ENCODE assay signal across 9 mouse cellular contexts in the genomic region with DNA sequence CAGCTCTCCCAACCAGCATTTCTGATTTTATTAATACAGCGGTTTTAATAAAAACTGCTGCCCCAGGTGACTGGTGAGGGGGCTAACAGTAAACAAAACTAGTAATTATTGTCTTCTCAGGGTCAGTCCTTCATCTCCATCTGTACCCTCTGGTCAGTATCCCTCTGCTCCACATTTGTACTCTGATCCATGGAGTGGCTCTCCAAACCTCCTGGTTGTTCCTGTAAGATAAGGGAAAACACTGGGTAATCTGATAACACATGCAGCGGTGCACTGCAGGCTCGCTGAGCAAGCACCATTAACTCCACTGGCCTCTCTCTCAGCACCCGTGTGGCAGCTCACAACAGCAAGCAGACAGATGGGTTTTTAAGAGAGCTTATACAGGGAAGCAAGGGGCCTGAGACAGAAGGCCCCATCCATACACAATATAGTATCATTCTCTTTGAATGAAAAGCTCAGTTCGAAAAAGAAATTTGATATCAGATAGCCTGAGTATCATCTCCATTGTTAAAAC. TPM values are rescaled to one million over a fixed set of nuclear protein-coding genes. Genes with fewer than 3 reads are reported as not detected.
DNase-seq lines count a peak whose midpoint lies in the region; ATAC-seq and TF ChIP-seq lines count a peak whose summit lies in the region.
"Had no signal": no experiment of that assay in that cellular context is flagged by ENCODE, and none has a peak within 500 bp of the region (broad histone marks: within the 10 kb centered on the region; RNA-seq: fewer than 3 reads in every experiment).

No protein-coding gene starts in this region.

- H3K9me3 ChIP-seq in kidney, postnatal 0 days (replicated peaks; ENCODE audit: low read length) = no peaks in the 10 kb centered on the region
- no peaks in the 10 kb centered on the region for H3K9me3 ChIP-seq in forebrain, embryonic 15.5 days
- H3K9me3 ChIP-seq in intestine, embryonic 15.5 days = no peaks in the 10 kb centered on the region
- no peaks in the 10 kb centered on the region for H3K9me3 ChIP-seq in stomach, embryonic 14.5 days (ENCODE audit: control insufficient read depth, low read depth, low read length)
- H3K9me3 ChIP-seq: limb, embryonic 13.5 days had no signal

- TF ChIP-seq CTCF in kidney, postnatal 0 days (IDR thresholded peaks at IDR 0.05; ENCODE audit: low read depth) = no peak

- H3K4me3 ChIP-seq in kidney, postnatal 0 days (replicated peaks; ENCODE audit: low read depth, low read length) = no peak overlapping the region
- H3K4me3 ChIP-seq in forebrain, embryonic 15.5 days = no peak overlapping the region
- H3K4me3 ChIP-seq in intestine, embryonic 15.5 days (replicated peaks) = no peak overlapping the region
- H3K4me3 ChIP-seq in stomach, embryonic 14.5 days (ENCODE audit: low read depth, low read length) = no peak overlapping the region
- H3K4me3 ChIP-seq: limb, embryonic 13.5 days had no signal

- 0 out of 2 replicates have a peak overlapping the region, but pooled peaks have one; percentile 2 for H3K9ac ChIP-seq in kidney, postnatal 0 days (ENCODE audit: low read depth, low read length)
- 0 out of 2 replicates have a peak overlapping the region, but pooled peaks have one; percentile 6 for H3K9ac ChIP-seq in forebrain, embryonic 15.5 days (replicated peaks)
- no peak overlapping the region for H3K9ac ChIP-seq in intestine, embryonic 15.5 days
- no peak overlapping the region for H3K9ac ChIP-seq in stomach, embryonic 14.5 days (replicated peaks; ENCODE audit: low read depth, low read length)
- H3K9ac ChIP-seq: limb, embryonic 13.5 days had no signal

- peak overlapping the region; percentile 70 for H3K27ac ChIP-seq in kidney, postnatal 0 days
- peak overlapping the region; percentile 47 for H3K27ac ChIP-seq in forebrain, embryonic 15.5 days (replicated peaks)
- H3K27ac ChIP-seq in intestine, embryonic 15.5 days = peak overlapping the region; percentile 70; the same call in 1 of the 2 replicates
- H3K27ac ChIP-seq in stomach, embryonic 14.5 days (ENCODE audit: low read length) = peak overlapping the region; percentile 63; the same call in 1 of the 2 replicates

- 34% methylated on average over 5 of the region's 5 CpGs for WGBS in kidney, postnatal 0 days
- WGBS in forebrain, embryonic 15.5 days = 43% methylated on average over 5 of the region's 5 CpGs
- 48% methylated on average over 5 of the region's 5 CpGs for WGBS in intestine, embryonic 15.5 days
- 41% methylated on average over 5 of the region's 5 CpGs for WGBS in stomach, embryonic 14.5 days

- no peaks in the 10 kb centered on the region for H3K27me3 ChIP-seq in kidney, postnatal 0 days (ENCODE audit: insufficient read depth, low read length)
- no peaks in the 10 kb centered on the region for H3K27me3 ChIP-seq in forebrain, embryonic 15.5 days
- no peaks in the 10 kb centered on the region for H3K27me3 ChIP-seq in intestine, embryonic 15.5 days (replicated peaks)
- H3K27me3 ChIP-seq in stomach, embryonic 14.5 days (ENCODE audit: control insufficient read depth, insufficient read depth, low read length) = no peaks in the 10 kb centered on the region
- H3K27me3 ChIP-seq: limb, embryonic 13.5 days had no signal

- H3K4me2 ChIP-seq in kidney, postnatal 0 days (ENCODE audit: low read length) = no peak overlapping the region
- no peak overlapping the region for H3K4me2 ChIP-seq in forebrain, embryonic 15.5 days (replicated peaks)
- H3K4me2 ChIP-seq in intestine, embryonic 15.5 days (replicated peaks) = no peak overlapping the region; the same call in 1 of the 2 replicates
- H3K4me2 ChIP-seq in stomach, embryonic 14.5 days (replicated peaks; ENCODE audit: low read depth, low read length) = no peak overlapping the region
- H3K4me2 ChIP-seq: limb, embryonic 13.5 days had no signal

- peak; percentile 74 for DNase-seq in kidney, postnatal 0 days (ENCODE audit: low spot score)
- no peak for DNase-seq in kidney, postnatal 14 days
- no peak for DNase-seq in left cerebral cortex, adult 8-10 months (ENCODE audit: low spot score in 2 of 2)
- no peak for DNase-seq in c-Kit-positive CD71-positive TER-119-positive erythroid progenitor cells, embryonic 14.5 days (ENCODE audit: low spot score)
- DNase-seq: cerebellum, postnatal 36 days had no signal

- H3K4me1 ChIP-seq in kidney, postnatal 0 days (replicated peaks; ENCODE audit: insufficient read depth, low read length) = peaks cover 50% of the 10 kb centered on the region
- H3K4me1 ChIP-seq in forebrain, embryonic 15.5 days = peaks cover 42% of the 10 kb centered on the region
- peaks cover 44% of the 10 kb centered on the region for H3K4me1 ChIP-seq in intestine, embryonic 15.5 days (replicated peaks)
- H3K4me1 ChIP-seq in stomach, embryonic 14.5 days (ENCODE audit: control insufficient read depth, insufficient read depth, low read length) = peaks cover 55% of the 10 kb centered on the region

- ATAC-seq in kidney, postnatal 0 days (replicated peaks; ENCODE audit: low FRiP score, low read depth) = no peak
- no peak for ATAC-seq in forebrain, embryonic 15.5 days (replicated peaks)
- peak; percentile 21; the same call in 1 of the 2 replicates for ATAC-seq in intestine, embryonic 15.5 days
- no peak for ATAC-seq in stomach, embryonic 14.5 days (ENCODE audit: insufficient number of reproducible peaks, insufficient read depth, low FRiP score, low read depth)

- H3K36me3 ChIP-seq in kidney, postnatal 0 days (ENCODE audit: insufficient read depth, low read length) = no peaks in the 10 kb centered on the region
- no peaks in the 10 kb centered on the region for H3K36me3 ChIP-seq in forebrain, embryonic 15.5 days
- H3K36me3 ChIP-seq in intestine, embryonic 15.5 days = no peaks in the 10 kb centered on the region
- no peaks in the 10 kb centered on the region; the same call in 1 of the 2 replicates for H3K36me3 ChIP-seq in stomach, embryonic 14.5 days (ENCODE audit: control insufficient read depth, insufficient read depth, low read length)
- H3K36me3 ChIP-seq: limb, embryonic 13.5 days had no signal

RNA-seq across cellular contexts. Expression of a gene that starts 54.2 kb away (rescaled TPM):
- polyA plus RNA-seq in kidney, postnatal 0 days (2015; fragmentation: Nextera tagmentation; extraction: Ambion mirVana) = 15.0 TPM in 2 replicates
- polyA plus RNA-seq in forebrain, embryonic 15.5 days (2015; fragmentation: Nextera tagmentation; extraction: Ambion mirVana) = 4.5 and 5.0 TPM in 2 replicates
- polyA plus RNA-seq in intestine, embryonic 15.5 days (2015; fragmentation: Nextera tagmentation; extraction: Ambion mirVana) = 25.8 and 29.4 TPM in 2 replicates
- polyA plus RNA-seq in stomach, embryonic 14.5 days (2014; fragmentation: Nextera tagmentation; extraction: Ambion mirVana) = 30.2 and 32.6 TPM in 2 replicates
- 1 to 10 TPM; 1.1 to 2.0 (median 1.5) TPM for total RNA-seq in left cerebral cortex, adult 8-10 months (2022)

Comparison
In these comparisons a context has a peak if more than half of its experiments do, and no peak if none do; other contexts are left out.
1. H3K9ac ChIP-seq: peak in kidney, postnatal 0 days (single experiment) and forebrain, embryonic 15.5 days (single experiment); none in intestine, embryonic 15.5 days (single experiment) and stomach, embryonic 14.5 days (single experiment).
2. Peak in every context shown above with its lines, with median percentiles within 50 percentile points of each other: H3K27ac ChIP-seq.